Mouse (Mus musculus) lung, postnatal 0 days (tissue): Measurements from ENCODE around the gene Bahcc1. TPM values are rescaled to one million over a fixed set of nuclear protein-coding genes. Genes with fewer than 3 reads are reported as not detected.

Experiments
- ATAC-seq: fragments of 200-750 bp; cut with Nextera tagmentation; 2 replicates; pipeline ENCODE4 v1.8.0; 2017; ENCODE audit warnings: moderate library complexity
- DNase-seq: peaks from one replicate; pipeline ENCODE4 v3.0.0-alpha.2; 2016; ENCODE audit warnings: low spot score
- H3K27ac ChIP-seq: fragments of 300-500 bp; sonication (generic); 2 replicates; pipeline ENCODE4 v1.5.1; 2014; ENCODE audit warnings: antibody characterized with exemption, mild to moderate bottlenecking, low read length, mixed read lengths
- H3K27me3 ChIP-seq: fragments of 300-500 bp; sonication (generic); replicated peaks from 2 replicates; pipeline ENCODE4 v1.6.1; 2014; ENCODE audit warnings: low read length, mixed read lengths; ENCODE audit not compliant: insufficient read depth
- H3K36me3 ChIP-seq: fragments of 300-500 bp; sonication (generic); 2 replicates; pipeline ENCODE4 v1.6.1; 2014; ENCODE audit warnings: low read length, mixed read lengths; ENCODE audit not compliant: insufficient read depth
- H3K4me1 ChIP-seq: fragments of 300-500 bp; sonication (generic); 2 replicates; pipeline ENCODE4 v1.6.1; 2014; ENCODE audit warnings: antibody characterized with exemption, low read depth, low read length, mixed read lengths; ENCODE audit not compliant: insufficient read depth
- H3K4me2 ChIP-seq: fragments of 300-500 bp; sonication (generic); replicated peaks from 2 replicates; pipeline ENCODE4 v1.6.1; 2014; ENCODE audit warnings: low read depth, mild to moderate bottlenecking, low read length, moderate library complexity, mixed read lengths
- H3K4me3 ChIP-seq: fragments of 300-500 bp; sonication (generic); 2 replicates; pipeline ENCODE4 v1.5.1; 2014; ENCODE audit warnings: low read depth, low read length
- H3K9ac ChIP-seq: fragments of 300-500 bp; sonication (generic); replicated peaks from 2 replicates; pipeline ENCODE4 v1.6.1; 2014; ENCODE audit warnings: low read depth, mild to moderate bottlenecking
- H3K9me3 ChIP-seq: fragments of 300-500 bp; sonication (generic); 2 replicates; pipeline ENCODE4 v1.6.1; 2016; ENCODE audit warnings: low read length, mixed read lengths
- CTCF ChIP-seq: IDR thresholded peaks from 2 replicates; pipeline ENCODE4 v1.5.1; 2016; ENCODE audit warnings: antibody characterized with exemption, mild to moderate bottlenecking
- EP300 ChIP-seq: IDR thresholded peaks from 2 replicates; pipeline ENCODE4 v1.6.1; 2016; ENCODE audit warnings: antibody characterized with exemption, mild to moderate bottlenecking, control low read depth
- WGBS: fragments of 180-500 bp; shearing (Covaris S2); extraction: QIAGEN DNeasy Blood & Tissue Kit; methylation state at CpG from one replicate; pipeline ENCODE4 v1.1.7; 2014; 5-methylcytosine and 5-hydroxymethylcytosine counted together
- polyA plus RNA-seq: library from polyadenylated mRNA; unstranded; fragments of >200 nt; fragmentation: Nextera tagmentation; extraction: Ambion mirVana; gene quantifications from 2 replicates; pipeline ENCODE4 v1.2.1, GENCODE M21; 2015

Bahcc1 gene
- polyA plus RNA-seq, 1 experiment from 2014 or later, result 6.6 TPM

DNA sequence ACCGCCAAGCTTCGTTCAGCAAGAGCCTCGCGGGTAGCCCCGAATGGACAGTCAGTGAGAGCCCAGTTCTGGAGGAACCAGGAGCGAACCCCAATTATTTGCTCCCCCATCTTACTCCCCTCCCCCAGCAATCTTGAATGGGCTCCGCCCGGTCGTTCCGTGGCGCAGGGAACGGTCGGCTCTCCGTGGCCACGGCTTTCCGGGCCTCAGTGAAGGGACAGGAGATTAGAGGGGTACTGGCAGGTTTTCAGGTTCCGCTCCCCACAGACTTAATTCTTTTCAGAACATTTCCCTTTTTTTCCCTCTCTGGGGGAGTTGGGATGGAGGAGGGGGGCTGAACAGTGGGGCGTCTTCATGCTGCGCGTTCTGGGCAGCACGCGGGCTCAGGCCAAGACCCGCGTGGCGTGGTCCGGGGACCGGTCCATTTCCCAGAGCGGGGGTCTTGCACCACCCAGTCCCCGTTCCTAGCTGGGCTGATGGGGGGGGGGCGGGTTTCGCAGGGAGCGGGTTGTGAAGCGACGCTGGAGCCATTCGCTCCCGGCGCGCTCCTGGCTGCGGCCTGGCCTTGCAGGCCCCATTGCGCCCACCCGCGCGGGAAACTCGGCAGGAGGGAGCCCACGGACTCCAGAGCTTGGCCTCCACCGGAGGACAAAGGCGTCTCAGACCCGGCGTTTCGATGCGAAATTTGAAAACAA, 841 bp downstream of the Bahcc1 start:
- Histone ChIP-seq H3K9me3 (no peaks in the 10 kb centered on the region), H3K9ac (peak overlapping the region; percentile 99), H3K27ac (peak overlapping the region; percentile 91), H3K4me3 (peak overlapping the region; percentile 75), H3K4me1 (peaks cover 10% of the 10 kb centered on the region), H3K4me2 (peak overlapping the region; percentile 98), H3K36me3 (no peaks in the 10 kb centered on the region), H3K27me3 (no peaks in the 10 kb centered on the region)
- under 1% methylated on average over 51 of the region's 51 CpGs for WGBS
- no peak for ATAC-seq
- no peak for TF ChIP-seq EP300
- no peak for TF ChIP-seq CTCF
- DNase-seq, result peak; percentile 38

GRCm38 (mm10) chr11:120234136-120234775, 1.5 kb downstream of the Bahcc1 start:
- no peaks in the 10 kb centered on the region for H3K27me3 ChIP-seq
- peak overlapping the region; percentile 75 for H3K4me3 ChIP-seq
- ATAC-seq, result no peak
- H3K4me1 ChIP-seq, result peaks cover 10% of the 10 kb centered on the region; the same call in 1 of the 2 replicates
- peak; percentile 51 for DNase-seq
- no peaks in the 10 kb centered on the region for H3K36me3 ChIP-seq
- peak overlapping the region; percentile 91 for H3K27ac ChIP-seq
- TF ChIP-seq EP300, result no peak
- no peak for TF ChIP-seq CTCF
- H3K9me3 ChIP-seq, result no peaks in the 10 kb centered on the region
- peak overlapping the region; percentile 98 for H3K4me2 ChIP-seq
- H3K9ac ChIP-seq, result peak overlapping the region; percentile 99
- WGBS, result under 1% methylated on average over 49 of the region's 52 CpGs

DNA sequence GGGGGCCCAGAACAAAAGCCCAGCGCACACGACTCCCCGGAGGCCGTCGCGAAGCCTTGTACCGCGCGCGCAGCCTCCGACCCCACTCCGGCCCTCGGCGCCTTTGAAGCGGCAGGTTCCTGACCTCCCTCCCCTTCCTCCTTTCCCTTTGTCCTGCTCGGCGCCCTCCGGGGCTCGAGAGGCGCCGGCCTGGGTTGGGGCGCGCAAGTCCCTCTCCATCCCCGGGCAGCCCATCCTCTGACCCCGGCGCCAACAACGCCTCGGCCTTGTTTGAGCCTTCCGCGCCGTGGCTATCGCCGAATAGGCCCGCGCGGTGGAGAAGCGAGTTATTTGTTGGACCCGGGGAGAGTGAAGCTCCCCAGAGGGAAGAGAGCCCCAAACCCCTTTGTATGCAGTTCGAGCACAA, 2.0 kb downstream of the Bahcc1 start:
- H3K4me1 ChIP-seq, result peaks cover 13% of the 10 kb centered on the region; the same call in 1 of the 2 replicates
- peak overlapping the region; percentile 98 for H3K4me2 ChIP-seq
- peak overlapping the region; percentile 91 for H3K27ac ChIP-seq
- H3K9ac ChIP-seq, result peak overlapping the region; percentile 99
- ATAC-seq (no peak), DNase-seq (peak; percentile 53)
- WGBS, result under 1% methylated on average over 39 of the region's 39 CpGs
- H3K27me3 ChIP-seq, result no peaks in the 10 kb centered on the region
- H3K36me3 ChIP-seq, result no peaks in the 10 kb centered on the region
- TF ChIP-seq CTCF (no peak), EP300 (no peak)
- H3K4me3 ChIP-seq, result peak overlapping the region; percentile 75
- H3K9me3 ChIP-seq, result no peaks in the 10 kb centered on the region

GRCm38 (mm10) chr11:120235385-120236113, 2.8 kb downstream of the Bahcc1 start:
- DNase-seq (peak; percentile 45), ATAC-seq (no peak)
- Histone ChIP-seq H3K9me3 (no peaks in the 10 kb centered on the region), H3K4me2 (peak overlapping the region; percentile 98), H3K4me3 (peak overlapping the region; percentile 75), H3K27ac (peak overlapping the region; percentile 78), H3K4me1 (peaks cover 19% of the 10 kb centered on the region; the same call in 1 of the 2 replicates), H3K9ac (peak overlapping the region; percentile 68), H3K27me3 (no peaks in the 10 kb centered on the region), H3K36me3 (no peaks in the 10 kb centered on the region)
- WGBS, result 1% methylated on average over 40 of the region's 40 CpGs
- TF ChIP-seq EP300, result no peak
- TF ChIP-seq CTCF, result no peak

DNA sequence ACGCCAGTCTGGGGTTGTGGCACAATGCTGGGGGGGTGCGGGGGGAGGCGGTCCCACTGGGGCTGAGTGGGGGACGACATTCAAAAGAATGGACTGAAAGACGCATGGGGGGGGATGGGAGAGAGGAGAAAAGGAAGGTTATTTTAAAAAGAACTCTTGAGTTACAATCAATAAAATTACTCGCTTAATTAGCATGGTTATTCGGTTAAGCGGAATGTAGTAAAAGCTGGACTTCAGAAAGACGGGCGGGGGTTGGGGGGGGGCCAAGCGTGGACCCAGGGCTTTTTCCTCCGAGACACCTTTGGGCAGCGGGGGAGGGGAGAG, 3.3 kb downstream of the Bahcc1 start:
- peak; percentile 35 for DNase-seq
- Histone ChIP-seq H3K4me2 (peak overlapping the region; percentile 98), H3K4me3 (peak overlapping the region; percentile 75)

More for the DNA sequence above, 3.3 kb downstream of the Bahcc1 start:
- ATAC-seq, result no peak
- Histone ChIP-seq H3K36me3 (no peaks in the 10 kb centered on the region), H3K27ac (peak overlapping the region; percentile 85), H3K4me1 (peaks cover 23% of the 10 kb centered on the region; the same call in 1 of the 2 replicates), H3K9ac (peak overlapping the region; percentile 88), H3K9me3 (no peaks in the 10 kb centered on the region), H3K27me3 (no peaks in the 10 kb centered on the region)
- no peak for TF ChIP-seq CTCF
- no peak for TF ChIP-seq EP300
- WGBS, result 1% methylated on average over 12 of the region's 13 CpGs
